Mouse (Mus musculus) macrophage (primary cell): Measurements from ENCODE around the gene Kxd1. TPM values are rescaled to one million over a fixed set of nuclear protein-coding genes. Genes with fewer than 3 reads are reported as not detected.

ENCODE experiments used
- H3K27ac ChIP-seq: fragments of 350-480 bp; formaldehyde crosslinking; 2 replicates; pipeline ENCODE4 v1.9.0; 2021
- H3K36me3 ChIP-seq: fragments of 350-480 bp; formaldehyde crosslinking; 2 replicates; pipeline ENCODE4 v1.9.0; 2021; ENCODE audit errors: inconsistent target
- H3K4me3 ChIP-seq: fragments of 350-480 bp; formaldehyde crosslinking; 2 replicates; pipeline ENCODE4 v1.9.0; 2021; ENCODE audit errors: inconsistent target
- H3K79me2 ChIP-seq: fragments of 350-480 bp; formaldehyde crosslinking; 2 replicates; pipeline ENCODE4 v1.9.0; 2021; ENCODE audit errors: inconsistent target
- WGBS: methylation state at CpG from one replicate; pipeline ENCODE4 v1.1.7; 2026; ENCODE audit warnings: inconsistent platforms; ENCODE audit not compliant: missing documents; 5-methylcytosine and 5-hydroxymethylcytosine counted together
- polyA plus RNA-seq: library from polyadenylated mRNA; stranded (reverse); fragments of 250-400 nt; gene quantifications from 3 replicates; pipeline ENCODE4 v1.2.4, GENCODE M21; 2018; ENCODE audit warnings: inconsistent platforms

Gene Kxd1
- polyA plus RNA-seq, 1 experiment from 2014 or later = 80.3 TPM

DNA sequence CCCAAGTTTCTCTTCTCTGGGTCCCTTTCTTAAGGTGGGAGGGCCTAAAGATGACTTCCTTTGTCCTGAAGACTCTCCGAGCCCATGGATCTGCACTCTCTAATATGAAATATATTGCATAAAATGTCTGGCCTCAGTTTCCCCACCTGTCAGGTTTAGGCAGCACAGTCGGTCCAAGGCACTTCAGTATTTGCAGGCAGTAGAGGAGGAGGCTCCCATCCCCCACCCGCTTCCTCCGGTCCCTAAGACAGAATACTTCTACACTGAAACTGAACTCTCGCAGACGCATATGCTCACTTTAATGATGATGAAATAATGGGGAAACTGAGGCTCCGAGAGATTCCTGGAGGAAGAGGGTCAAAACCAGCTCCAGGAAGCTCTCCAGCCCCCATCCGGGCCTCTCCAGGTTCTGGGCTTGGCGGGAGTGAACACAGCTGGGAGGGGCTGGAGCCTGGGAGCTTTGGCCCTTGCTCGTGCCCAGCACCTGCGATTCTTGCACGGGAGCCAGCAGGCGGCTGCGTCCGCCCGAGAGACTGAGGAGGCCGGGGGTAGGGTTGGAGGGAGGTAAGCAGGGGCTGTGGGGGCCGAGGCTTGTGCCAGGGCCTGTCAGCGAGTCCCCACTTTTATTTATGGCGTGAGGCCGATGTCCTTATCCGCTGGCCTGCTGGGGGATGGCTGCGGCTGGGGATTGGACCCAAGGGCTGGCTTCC, 25.8 kb downstream of the Kxd1 start:
- peaks cover 4% of the 10 kb centered on the region; the same call in 1 of the 2 replicates for H3K79me2 ChIP-seq
- 31% methylated on average over 23 of the region's 23 CpGs for WGBS
- no peak overlapping the region for H3K4me3 ChIP-seq
- H3K27ac ChIP-seq = no peak overlapping the region
- no peaks in the 10 kb centered on the region for H3K36me3 ChIP-seq

- 17% methylated on average over 35 of the region's 39 CpGs for WGBS
- Histone ChIP-seq H3K27ac (no peak overlapping the region), H3K4me3 (no peak overlapping the region), H3K79me2 (no peaks in the 10 kb centered on the region; the same call in 1 of the 2 replicates), H3K36me3 (no peaks in the 10 kb centered on the region)
Measured at GRCm38 (mm10) chr8:70500386-70501301, 27.1 kb downstream of the Kxd1 start.

DNA sequence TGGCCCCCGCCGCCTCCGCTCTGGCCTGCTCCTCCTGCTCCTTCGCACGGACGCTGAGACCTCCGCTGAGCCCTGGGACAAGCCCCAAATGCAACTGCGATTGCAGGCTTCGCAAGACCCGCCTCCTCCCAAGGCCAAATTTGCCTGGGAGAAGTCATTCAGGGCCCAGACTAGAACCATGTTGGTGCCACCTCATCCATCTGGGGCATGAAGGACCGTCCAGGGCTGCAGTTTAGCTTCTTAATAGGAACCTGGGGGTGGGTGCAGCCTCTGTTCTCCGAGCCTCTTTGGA, 32.0 kb downstream of the Kxd1 start:
- H3K79me2 ChIP-seq = no peaks in the 10 kb centered on the region
- 23% methylated on average over 12 of the region's 12 CpGs for WGBS
- no peaks in the 10 kb centered on the region for H3K36me3 ChIP-seq
- no peak overlapping the region for H3K27ac ChIP-seq
- no peak overlapping the region for H3K4me3 ChIP-seq

GRCm38 (mm10) chr8:70495001-70495770, 32.6 kb downstream of the Kxd1 start:
- H3K36me3 ChIP-seq = no peaks in the 10 kb centered on the region
- no peak overlapping the region for H3K4me3 ChIP-seq
- no peak overlapping the region for H3K27ac ChIP-seq
- no peaks in the 10 kb centered on the region for H3K79me2 ChIP-seq
- WGBS = 6% methylated on average over 20 of the region's 21 CpGs

GRCm38 (mm10) chr8:70494416-70494945, 33.3 kb downstream of the Kxd1 start:
- H3K4me3 ChIP-seq = no peak overlapping the region
- 5% methylated on average over 26 of the region's 28 CpGs for WGBS
- H3K36me3 ChIP-seq = no peaks in the 10 kb centered on the region
- H3K79me2 ChIP-seq = no peaks in the 10 kb centered on the region
- no peak overlapping the region for H3K27ac ChIP-seq

GRCm38 (mm10) chr8:70493692-70494415, 33.9 kb downstream of the Kxd1 start:
- Histone ChIP-seq H3K27ac (no peak overlapping the region), H3K4me3 (no peak overlapping the region), H3K36me3 (no peaks in the 10 kb centered on the region), H3K79me2 (no peaks in the 10 kb centered on the region)
- WGBS = 6% methylated on average over 42 of the region's 47 CpGs

DNA sequence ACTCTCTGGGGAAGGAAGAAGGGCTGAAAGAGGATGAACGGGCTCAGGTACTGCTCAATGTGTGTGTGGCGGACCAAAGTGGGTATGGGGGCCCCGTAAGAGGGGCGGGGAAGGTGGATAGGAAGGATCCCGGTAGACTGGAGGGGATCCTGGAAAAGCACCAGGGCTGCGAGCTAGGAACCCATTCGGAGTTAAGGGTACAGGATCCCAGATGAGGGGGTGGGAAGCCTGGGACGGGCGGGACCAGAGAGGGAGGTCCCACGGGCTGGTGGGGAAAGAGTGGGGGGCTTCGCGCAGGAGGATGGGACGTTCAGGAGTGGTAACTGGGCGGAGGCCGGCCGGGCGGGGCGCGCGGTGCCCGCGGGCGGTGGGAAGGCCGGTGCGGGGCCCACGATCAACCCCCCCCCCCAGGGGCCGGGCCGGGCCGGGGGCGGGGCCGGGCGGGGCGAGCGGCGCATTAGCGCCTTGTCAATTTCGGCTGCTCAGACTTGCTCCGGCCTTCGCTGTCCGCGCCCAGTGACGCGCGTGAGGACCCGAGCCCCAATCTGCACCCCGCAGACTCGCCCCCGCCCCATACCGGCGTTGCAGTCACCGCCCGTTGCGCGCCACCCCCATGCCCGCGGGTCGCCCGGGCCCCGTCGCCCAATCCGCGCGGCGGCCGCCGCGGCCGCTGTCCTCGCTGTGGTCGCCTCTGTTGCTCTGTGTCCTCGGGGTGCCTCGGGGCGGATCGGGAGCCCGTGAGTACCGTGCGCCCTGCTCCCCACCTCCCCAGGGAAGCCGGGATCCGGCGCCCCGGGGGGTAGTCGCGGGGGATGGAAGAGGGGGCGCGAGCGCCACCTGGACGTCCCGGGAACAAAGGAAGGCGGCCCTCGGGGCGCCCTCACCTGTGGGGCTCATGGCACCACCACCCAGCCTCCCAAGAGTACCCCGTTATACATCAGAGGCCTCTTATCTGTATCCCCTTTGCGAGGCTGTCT, 34.8 kb downstream of the Kxd1 start, which contains the start of gene Crlf1:
TSS of gene Crlf1 (plus strand) at position 495 of the 977 bp plus-strand sequence.
- Histone ChIP-seq H3K27ac (no peak within 1 kb of the TSS), H3K79me2 (no peaks in the 10 kb centered on the region), H3K36me3 (no peaks in the 10 kb centered on the region), H3K4me3 (no peak within 1 kb of the TSS)
- 2% methylated on average over 63 of the region's 93 CpGs for WGBS

DNA sequence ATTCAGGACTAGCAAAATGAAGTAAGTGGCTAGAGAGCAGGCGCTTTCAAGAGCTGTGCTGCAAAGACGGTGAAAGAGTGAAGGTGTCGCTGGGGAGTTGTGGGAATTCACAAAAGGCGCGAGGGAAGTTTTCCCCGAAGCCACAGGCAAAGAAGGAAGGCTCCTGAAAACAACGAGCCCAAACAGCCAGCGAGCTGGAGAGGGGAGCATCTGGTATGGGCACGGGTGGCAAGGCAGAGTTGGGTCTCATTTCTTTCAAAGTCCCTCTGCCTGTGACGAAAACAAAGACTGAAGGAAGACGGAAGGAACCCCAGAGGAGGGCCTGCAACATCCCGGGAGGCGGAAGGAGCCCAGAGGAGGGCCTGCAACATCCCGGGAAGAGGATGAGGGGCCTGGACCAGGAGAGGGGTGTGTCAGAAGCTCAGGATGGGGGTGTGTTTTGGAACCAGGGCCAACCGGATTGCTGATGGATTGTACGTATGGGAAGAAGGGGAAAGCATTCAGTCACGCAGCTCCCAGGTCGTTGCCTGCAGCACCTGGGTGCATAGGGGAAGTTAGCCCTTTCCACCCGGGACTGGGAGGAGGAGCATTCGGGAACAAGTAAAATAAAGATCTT, 36.8 kb downstream of the Kxd1 start:
- no peak overlapping the region for H3K4me3 ChIP-seq
- no peak overlapping the region for H3K27ac ChIP-seq
- no peaks in the 10 kb centered on the region for H3K79me2 ChIP-seq
- H3K36me3 ChIP-seq = no peaks in the 10 kb centered on the region
- WGBS = 7% methylated on average over 20 of the region's 20 CpGs

DNA sequence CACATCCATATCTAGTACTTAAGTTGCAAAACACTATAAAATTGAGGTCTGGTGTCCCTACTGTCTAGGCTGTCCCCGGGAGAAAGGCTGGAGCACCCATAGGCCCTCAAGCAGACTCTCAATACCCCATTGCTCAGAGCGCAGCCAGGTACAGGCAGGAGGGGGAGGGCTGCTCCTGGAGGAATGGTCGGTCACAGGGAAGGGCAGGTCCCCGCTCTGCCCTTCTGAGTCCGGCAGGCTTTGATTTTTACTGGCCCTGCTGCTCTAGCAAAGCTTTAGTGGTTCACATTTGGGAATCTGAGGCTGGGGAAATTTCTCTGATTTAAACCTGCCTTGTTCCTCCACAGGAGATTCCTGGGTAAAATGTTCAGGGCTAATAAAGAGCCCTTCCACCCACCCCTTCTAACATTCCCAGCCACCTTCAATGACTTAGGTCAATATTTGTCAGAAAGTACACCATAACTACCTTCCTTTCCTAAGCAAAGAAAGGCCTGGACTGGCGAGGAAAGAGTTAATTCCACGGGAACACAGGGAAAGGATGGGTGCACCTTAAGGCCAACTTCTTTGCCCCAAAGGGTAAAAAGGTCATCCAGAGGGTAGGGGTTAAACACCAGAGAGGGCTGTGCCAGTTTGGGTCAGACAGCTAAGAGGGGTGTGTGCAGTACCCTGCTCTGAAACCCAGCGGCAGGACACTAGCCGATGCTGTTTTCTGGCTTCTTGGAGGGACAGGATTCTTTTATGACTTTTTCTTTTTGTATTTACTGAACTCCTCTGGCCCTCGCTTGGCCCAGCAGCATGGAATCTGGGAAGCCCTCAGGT, 37.5 kb downstream of the Kxd1 start:
- Histone ChIP-seq H3K36me3 (no peaks in the 10 kb centered on the region), H3K79me2 (no peaks in the 10 kb centered on the region), H3K4me3 (no peak overlapping the region), H3K27ac (no peak overlapping the region)
- 38% methylated on average over 10 of the region's 10 CpGs for WGBS

- Histone ChIP-seq H3K27ac (no peak overlapping the region), H3K4me3 (no peak overlapping the region), H3K79me2 (no peaks in the 10 kb centered on the region), H3K36me3 (no peaks in the 10 kb centered on the region)
- WGBS = 7% methylated on average over 12 of the region's 41 CpGs
Measured at GRCm38 (mm10) chr8:70489576-70489975, 38.2 kb downstream of the Kxd1 start.

DNA sequence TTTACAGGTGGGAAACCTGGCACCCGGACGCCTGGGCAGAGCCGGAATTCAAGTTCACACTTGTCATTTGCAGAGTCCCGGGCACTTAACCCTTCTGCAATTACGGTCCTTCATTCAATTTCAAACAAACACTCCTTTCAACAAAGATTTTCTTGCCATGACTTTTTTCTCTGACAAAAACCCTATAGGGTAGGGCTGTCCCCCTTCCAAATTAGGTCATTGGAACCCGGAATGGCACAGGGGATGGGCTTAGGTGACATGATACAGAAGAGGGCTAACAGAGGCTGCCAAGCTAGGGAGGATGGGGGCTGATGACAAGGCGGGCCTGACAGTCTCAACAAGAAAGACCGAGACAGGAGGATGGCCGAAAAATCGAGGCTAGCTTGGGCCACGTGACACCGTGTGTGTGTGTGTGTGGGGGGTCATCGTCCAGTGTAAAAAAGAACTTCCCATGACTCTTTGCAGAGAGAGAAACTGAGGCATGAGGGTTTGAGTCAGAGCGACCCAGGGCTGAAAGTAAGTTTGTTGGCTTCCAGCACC, 38.8 kb downstream of the Kxd1 start:
- 1% methylated on average over 14 of the region's 14 CpGs for WGBS
- H3K4me3 ChIP-seq = no peak overlapping the region
- H3K27ac ChIP-seq = no peak overlapping the region
- H3K36me3 ChIP-seq = no peaks in the 10 kb centered on the region
- H3K79me2 ChIP-seq = no peaks in the 10 kb centered on the region
